Mouse (Mus musculus) liver, embryonic 15.5 days (tissue): ENCODE measurements around the gene Dppa4. TPM values are rescaled to one million over a fixed set of nuclear protein-coding genes. Genes with fewer than 3 reads are reported as not detected.

Source experiments
- ATAC-seq: fragments of 200-750 bp; cut with Nextera tagmentation; 2 replicates; pipeline ENCODE4 v1.8.0; 2017; ENCODE audit warnings: moderate number of reproducible peaks, mild to moderate bottlenecking, moderate library complexity; ENCODE audit not compliant: insufficient read depth
- H3K27ac ChIP-seq: fragments of 300-500 bp; sonication (generic); replicated peaks from 2 replicates; pipeline ENCODE4 v1.5.1; 2015; ENCODE audit warnings: mild to moderate bottlenecking, inconsistent platforms
- H3K27me3 ChIP-seq: fragments of 300-500 bp; sonication (generic); 2 replicates; pipeline ENCODE4 v1.6.1; 2015; ENCODE audit warnings: mild to moderate bottlenecking, inconsistent platforms
- H3K36me3 ChIP-seq: fragments of 300-500 bp; sonication (generic); replicated peaks from 2 replicates; pipeline ENCODE4 v1.6.1; 2015; ENCODE audit warnings: moderate library complexity, mild to moderate bottlenecking, inconsistent platforms
- H3K4me1 ChIP-seq: fragments of 300-500 bp; sonication (generic); replicated peaks from 2 replicates; pipeline ENCODE4 v1.6.1; 2015; ENCODE audit warnings: inconsistent platforms
- H3K4me2 ChIP-seq: fragments of 300-500 bp; sonication (generic); 2 replicates; pipeline ENCODE4 v1.6.1; 2015; ENCODE audit warnings: moderate library complexity, mild to moderate bottlenecking, inconsistent platforms
- H3K4me3 ChIP-seq: fragments of 300-500 bp; sonication (generic); replicated peaks from 2 replicates; pipeline ENCODE4 v1.5.1; 2015; ENCODE audit warnings: mild to moderate bottlenecking, inconsistent platforms
- H3K9ac ChIP-seq: fragments of 300-500 bp; sonication (generic); 2 replicates; pipeline ENCODE4 v1.6.1; 2015; ENCODE audit warnings: moderate library complexity, mild to moderate bottlenecking, inconsistent platforms
- H3K9me3 ChIP-seq: fragments of 300-500 bp; sonication (generic); replicated peaks from 2 replicates; pipeline ENCODE4 v1.6.1; 2016; ENCODE audit warnings: inconsistent platforms
- WGBS: fragments of 180-500 bp; shearing (Covaris S2); methylation state at CpG from one replicate; pipeline ENCODE4 v1.1.7; 2015; ENCODE audit warnings: mixed read lengths; ENCODE audit not compliant: insufficient replicate concordance; 5-methylcytosine and 5-hydroxymethylcytosine counted together
- polyA plus RNA-seq: library from polyadenylated mRNA; unstranded; fragments of >200 nt; fragmentation: Nextera tagmentation; extraction: Ambion mirVana; gene quantifications from 2 replicates; pipeline ENCODE4 v1.2.1, GENCODE M21; 2015

Dppa4 gene
- polyA plus RNA-seq: not detected in 2 replicates

DNA sequence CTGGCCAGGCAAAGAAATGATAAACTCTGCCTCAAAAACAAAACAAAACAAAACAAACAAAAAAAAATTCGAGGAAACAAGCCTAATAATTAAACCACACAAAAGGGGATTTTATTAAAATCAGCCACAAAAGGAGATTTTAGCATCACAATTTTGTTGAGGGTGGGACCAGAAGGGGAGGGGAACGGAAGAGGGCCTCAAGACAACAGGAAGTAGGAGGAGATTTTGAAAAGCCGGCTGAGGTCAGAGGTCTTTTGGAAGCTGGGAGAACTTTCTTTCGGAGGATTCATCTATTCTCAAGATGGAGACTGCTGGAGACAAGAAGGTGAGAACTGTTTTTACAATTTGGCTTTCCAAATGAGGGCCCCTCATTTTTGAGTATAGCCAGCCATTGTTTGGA lies at the start of gene Dppa4:
TSS of gene Dppa4 (plus strand) at position 217 of the 400 bp plus-strand sequence.
- H3K4me3 ChIP-seq: no peak within 1 kb of the TSS
- H3K27ac ChIP-seq: no peak within 1 kb of the TSS
- 52% methylated on average over 4 of the region's 4 CpGs for WGBS
- no peak within 1 kb of the TSS for H3K9ac ChIP-seq
- no peak for ATAC-seq
- H3K9me3 ChIP-seq: no peaks in the 10 kb centered on the region
- H3K27me3 ChIP-seq: no peaks in the 10 kb centered on the region
- no peak within 1 kb of the TSS for H3K4me2 ChIP-seq
- no peaks in the 10 kb centered on the region for H3K4me1 ChIP-seq
- H3K36me3 ChIP-seq: no peaks in the 10 kb centered on the region

- 53% methylated on average over 1 of the region's 1 CpGs for WGBS
- H3K4me1 ChIP-seq: no peaks in the 10 kb centered on the region
- H3K9me3 ChIP-seq: no peaks in the 10 kb centered on the region
- H3K4me3 ChIP-seq: no peak overlapping the region
- H3K36me3 ChIP-seq: no peaks in the 10 kb centered on the region
- no peak overlapping the region for H3K27ac ChIP-seq
- no peak overlapping the region for H3K4me2 ChIP-seq
- no peaks in the 10 kb centered on the region for H3K27me3 ChIP-seq
- no peak overlapping the region for H3K9ac ChIP-seq
- ATAC-seq: no peak
Measured at GRCm38 (mm10) chr16:48234999-48235398, 48.5 kb upstream of the Dppa4 start.

DNA sequence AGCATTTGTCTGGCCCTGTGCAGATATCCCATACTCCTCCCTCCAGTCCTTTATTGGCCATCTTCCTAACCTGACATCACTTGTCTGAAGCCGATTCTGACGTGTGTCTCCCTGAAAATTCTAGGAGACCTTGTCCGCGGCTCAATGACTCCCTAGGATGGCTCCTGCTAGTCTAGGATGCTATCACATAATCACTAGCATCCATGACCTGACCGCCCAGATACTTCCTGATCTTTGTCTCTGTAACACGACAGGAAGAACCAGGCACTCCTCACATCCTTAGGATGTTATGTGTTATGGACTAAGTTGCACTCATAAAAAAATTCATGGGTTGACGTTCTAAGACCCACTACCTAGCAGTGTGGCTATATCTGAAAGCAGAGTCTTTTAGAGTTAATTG lies 45.9 kb upstream of the Dppa4 start:
- no peak for ATAC-seq
- no peaks in the 10 kb centered on the region for H3K9me3 ChIP-seq
- WGBS: 72% methylated on average over 7 of the region's 7 CpGs
- no peaks in the 10 kb centered on the region for H3K27me3 ChIP-seq
- H3K36me3 ChIP-seq: no peaks in the 10 kb centered on the region
- no peaks in the 10 kb centered on the region for H3K4me1 ChIP-seq
- no peak overlapping the region for H3K4me2 ChIP-seq
- H3K27ac ChIP-seq: no peak overlapping the region
- H3K4me3 ChIP-seq: no peak overlapping the region
- H3K9ac ChIP-seq: no peak overlapping the region

- Histone ChIP-seq H3K4me3 (no peak overlapping the region), H3K9me3 (no peaks in the 10 kb centered on the region), H3K27me3 (no peaks in the 10 kb centered on the region), H3K4me2 (no peak overlapping the region), H3K36me3 (no peaks in the 10 kb centered on the region), H3K27ac (no peak overlapping the region), H3K9ac (no peak overlapping the region), H3K4me1 (peaks cover 4% of the 10 kb centered on the region)
- no peak for ATAC-seq
- WGBS: 75% methylated on average over 2 of the region's 2 CpGs
Measured at GRCm38 (mm10) chr16:48247044-48247661, 36.4 kb upstream of the Dppa4 start.

- peak; percentile 95 for ATAC-seq
- Histone ChIP-seq H3K9ac (no peak overlapping the region), H3K4me1 (peaks cover 35% of the 10 kb centered on the region), H3K27me3 (no peaks in the 10 kb centered on the region), H3K36me3 (no peaks in the 10 kb centered on the region), H3K4me3 (no peak overlapping the region), H3K27ac (peak overlapping the region; percentile 76), H3K9me3 (no peaks in the 10 kb centered on the region), H3K4me2 (peak overlapping the region; percentile 46)
- 15% methylated on average over 4 of the region's 4 CpGs for WGBS
Measured at GRCm38 (mm10) chr16:48252824-48253223, 30.7 kb upstream of the Dppa4 start.

DNA sequence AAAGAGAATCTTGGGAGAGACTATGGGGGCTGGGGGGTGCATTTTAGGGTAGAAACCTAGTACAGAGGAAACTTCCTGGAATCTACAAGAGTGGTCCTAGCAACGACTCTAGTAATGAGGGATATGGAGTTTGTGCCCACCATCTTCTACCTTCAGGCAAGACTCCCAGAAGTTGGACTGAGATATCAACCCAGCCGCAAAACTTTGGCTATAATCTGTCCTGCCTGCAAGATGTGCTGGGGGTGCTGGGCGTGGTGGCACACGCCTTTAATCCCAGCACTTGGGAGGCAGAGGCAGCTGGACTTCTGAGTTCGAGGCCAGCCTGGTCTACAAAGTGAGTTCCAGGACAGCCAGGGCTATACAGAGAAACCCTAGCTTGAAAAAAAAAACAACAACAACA lies 28.9 kb upstream of the Dppa4 start:
- H3K4me1 ChIP-seq: peaks cover 35% of the 10 kb centered on the region
- no peak for ATAC-seq
- H3K9ac ChIP-seq: no peak overlapping the region
- no peaks in the 10 kb centered on the region for H3K27me3 ChIP-seq
- H3K27ac ChIP-seq: no peak overlapping the region
- no peak overlapping the region for H3K4me3 ChIP-seq
- H3K4me2 ChIP-seq: no peak overlapping the region
- WGBS: 44% methylated on average over 5 of the region's 5 CpGs
- H3K36me3 ChIP-seq: no peaks in the 10 kb centered on the region
- H3K9me3 ChIP-seq: no peaks in the 10 kb centered on the region

- H3K9ac ChIP-seq: no peak overlapping the region
- ATAC-seq: no peak
- no peak overlapping the region for H3K27ac ChIP-seq
- H3K36me3 ChIP-seq: no peaks in the 10 kb centered on the region
- H3K4me1 ChIP-seq: peaks cover 9% of the 10 kb centered on the region
- WGBS: 15% methylated on average over 4 of the region's 4 CpGs
- no peak overlapping the region for H3K4me3 ChIP-seq
- H3K27me3 ChIP-seq: no peaks in the 10 kb centered on the region
- H3K4me2 ChIP-seq: no peak overlapping the region
- H3K9me3 ChIP-seq: no peaks in the 10 kb centered on the region
Measured at GRCm38 (mm10) chr16:48259519-48259918, 24.0 kb upstream of the Dppa4 start.

GRCm38 (mm10) chr16:48262901-48263300 lies 20.6 kb upstream of the Dppa4 start:
- Histone ChIP-seq H3K36me3 (no peaks in the 10 kb centered on the region), H3K4me3 (no peak overlapping the region), H3K4me2 (no peak overlapping the region), H3K27me3 (no peaks in the 10 kb centered on the region), H3K27ac (no peak overlapping the region), H3K4me1 (no peaks in the 10 kb centered on the region), H3K9me3 (no peaks in the 10 kb centered on the region), H3K9ac (no peak overlapping the region)
- ATAC-seq: no peak
- WGBS: 50% methylated on average over 1 of the region's 1 CpGs

DNA sequence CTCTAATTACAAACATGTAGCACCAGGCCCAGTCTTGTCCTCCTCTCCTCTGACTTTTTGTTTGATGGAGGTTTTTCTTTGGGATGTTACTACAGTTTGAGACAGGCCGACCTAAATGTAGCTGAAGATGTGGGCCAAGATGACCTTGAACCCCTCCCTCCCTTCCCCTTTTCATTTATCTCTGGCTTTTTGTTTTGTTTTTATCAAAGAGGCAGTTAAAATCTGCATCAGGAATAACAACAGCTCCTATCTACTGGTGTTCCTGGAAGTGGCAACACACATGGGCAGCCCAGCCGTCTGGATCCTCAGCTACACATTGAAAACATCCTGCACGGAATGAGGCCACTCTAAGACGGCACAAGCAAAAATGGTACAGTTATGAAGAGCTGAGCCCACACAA lies 17.7 kb upstream of the Dppa4 start:
- Histone ChIP-seq H3K9ac (no peak overlapping the region), H3K27me3 (no peaks in the 10 kb centered on the region), H3K27ac (no peak overlapping the region), H3K4me3 (no peak overlapping the region), H3K36me3 (no peaks in the 10 kb centered on the region), H3K9me3 (no peaks in the 10 kb centered on the region), H3K4me1 (no peaks in the 10 kb centered on the region), H3K4me2 (no peak overlapping the region)
- ATAC-seq: no peak
- WGBS: 54% methylated on average over 4 of the region's 4 CpGs

GRCm38 (mm10) chr16:48276940-48277339 lies 6.6 kb upstream of the Dppa4 start:
- Histone ChIP-seq H3K4me3 (no peak overlapping the region), H3K27ac (no peak overlapping the region), H3K9me3 (no peaks in the 10 kb centered on the region), H3K27me3 (no peaks in the 10 kb centered on the region), H3K9ac (no peak overlapping the region), H3K36me3 (no peaks in the 10 kb centered on the region), H3K4me1 (no peaks in the 10 kb centered on the region), H3K4me2 (no peak overlapping the region)
- ATAC-seq: no peak
- 51% methylated on average over 4 of the region's 4 CpGs for WGBS

DNA sequence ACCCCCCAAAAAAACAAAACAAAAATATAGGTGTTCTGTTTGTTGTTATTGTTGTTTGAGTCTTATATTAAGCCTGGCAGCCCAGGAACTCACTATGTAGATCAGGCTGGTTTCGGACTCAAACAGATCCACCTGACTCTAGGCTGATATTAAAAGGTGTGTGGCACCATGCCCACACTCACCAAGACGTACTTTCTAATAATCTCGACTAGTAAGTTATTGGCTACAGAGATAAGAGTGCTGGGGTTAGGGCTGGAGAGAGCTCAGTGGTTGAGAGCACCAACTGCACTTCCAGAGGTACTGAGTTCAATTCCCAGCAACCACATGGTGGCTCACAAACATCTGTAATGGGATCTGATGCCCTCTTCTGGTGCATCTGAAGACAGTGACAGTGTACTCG lies 2.6 kb upstream of the Dppa4 start:
- H3K4me3 ChIP-seq: no peak overlapping the region
- H3K4me2 ChIP-seq: no peak overlapping the region
- no peak overlapping the region for H3K27ac ChIP-seq
- H3K36me3 ChIP-seq: no peaks in the 10 kb centered on the region
- no peaks in the 10 kb centered on the region for H3K9me3 ChIP-seq
- H3K27me3 ChIP-seq: no peaks in the 10 kb centered on the region
- no peaks in the 10 kb centered on the region for H3K4me1 ChIP-seq
- no peak overlapping the region for H3K9ac ChIP-seq
- ATAC-seq: no peak
- 56% methylated on average over 4 of the region's 4 CpGs for WGBS

DNA sequence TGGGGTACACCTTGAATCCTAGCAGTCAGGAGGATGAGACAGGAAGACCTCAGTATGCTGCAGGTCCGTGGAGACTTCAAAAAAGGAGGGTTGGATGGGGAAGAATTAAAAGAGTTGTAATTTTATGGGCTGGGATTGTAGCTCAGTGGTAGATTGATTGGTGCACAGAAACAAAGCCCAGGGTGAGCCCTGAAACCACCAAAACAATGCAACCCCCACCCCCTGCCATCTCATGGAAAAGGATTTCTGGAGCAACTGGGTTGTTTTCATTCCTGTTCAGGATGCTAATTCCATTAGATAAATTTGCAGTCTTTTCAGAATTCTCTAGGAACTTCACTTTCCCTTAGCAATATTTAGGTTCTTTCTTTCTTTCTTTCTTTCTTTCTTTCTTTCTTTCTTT lies 732 bp upstream of the Dppa4 start:
- no peak for ATAC-seq

More for the DNA sequence above, 732 bp upstream of the Dppa4 start:
- Histone ChIP-seq H3K27me3 (no peaks in the 10 kb centered on the region), H3K9ac (no peak overlapping the region), H3K4me2 (no peak overlapping the region), H3K9me3 (no peaks in the 10 kb centered on the region), H3K36me3 (no peaks in the 10 kb centered on the region), H3K4me3 (no peak overlapping the region), H3K27ac (no peak overlapping the region), H3K4me1 (no peaks in the 10 kb centered on the region)
- 31% methylated on average over 1 of the region's 1 CpGs for WGBS
